Mouse (Mus musculus): ENCODE data around the gene Ramp1.

DNA sequence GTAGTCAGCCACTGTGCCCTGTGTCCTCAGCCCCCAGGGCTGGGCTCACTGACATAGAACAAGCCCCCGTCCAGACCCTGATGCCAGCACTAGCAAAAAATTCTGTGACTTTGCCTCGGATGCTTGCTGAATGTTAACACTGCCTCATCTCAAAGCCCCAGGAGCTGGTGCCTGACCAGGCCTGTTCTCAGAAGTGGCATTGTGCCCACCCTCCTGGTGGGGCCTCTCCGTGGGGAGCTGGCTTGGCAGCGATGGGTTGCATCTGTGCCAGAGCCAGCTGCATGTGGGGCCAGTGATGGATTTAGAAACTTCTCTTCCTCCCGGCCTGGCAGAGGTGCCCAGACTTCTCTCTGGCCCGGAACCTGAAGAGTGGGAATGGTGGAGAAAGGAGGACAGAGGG is 30.2 kb downstream of the Ramp1 start:
- TF ChIP-seq CTCF (IDR thresholded peaks at IDR 0.05; ENCODE audit: low read depth) (no peak), EP300 (IDR thresholded peaks at IDR 0.05; ENCODE audit: low read depth) (no peak)
